Mouse (Mus musculus) stomach, embryonic 14.5 days (tissue): ENCODE results near the gene Car14. TPM values are rescaled to one million over a fixed set of nuclear protein-coding genes. Genes with fewer than 3 reads are reported as not detected.

Experiments used
- ATAC-seq: fragments of 200-750 bp; cut with Nextera tagmentation; 2 replicates; pipeline ENCODE4 v1.8.0; 2017; ENCODE audit warnings: low read depth, moderate TSS enrichment; ENCODE audit not compliant: insufficient number of reproducible peaks, insufficient read depth, low FRiP score
- H3K27ac ChIP-seq: fragments of 300-500 bp; sonication (generic); 2 replicates; pipeline ENCODE4 v1.5.1; 2014; ENCODE audit warnings: mild to moderate bottlenecking, low read length, moderate library complexity, mixed read lengths
- H3K27me3 ChIP-seq: fragments of 300-500 bp; sonication (generic); 2 replicates; pipeline ENCODE4 v1.6.1; 2014; ENCODE audit warnings: low read length, control low read depth, mixed read lengths; ENCODE audit not compliant: control insufficient read depth, insufficient read depth
- H3K36me3 ChIP-seq: fragments of 300-500 bp; sonication (generic); 2 replicates; pipeline ENCODE4 v1.6.1; 2014; ENCODE audit warnings: mild to moderate bottlenecking, control low read depth, low read length, moderate library complexity, mixed read lengths; ENCODE audit not compliant: control insufficient read depth, insufficient read depth
- H3K4me1 ChIP-seq: fragments of 300-500 bp; sonication (generic); 2 replicates; pipeline ENCODE4 v1.6.1; 2014; ENCODE audit warnings: low read length, control low read depth, mixed read lengths; ENCODE audit not compliant: control insufficient read depth, insufficient read depth
- H3K4me2 ChIP-seq: fragments of 300-500 bp; sonication (generic); replicated peaks from 2 replicates; pipeline ENCODE4 v1.6.1; 2014; ENCODE audit warnings: low read depth, low read length, control low read depth
- H3K4me3 ChIP-seq: fragments of 300-500 bp; sonication (generic); 2 replicates; pipeline ENCODE4 v1.5.1; 2014; ENCODE audit warnings: low read depth, low read length, control low read depth
- H3K9ac ChIP-seq: fragments of 300-500 bp; sonication (generic); replicated peaks from 2 replicates; pipeline ENCODE4 v1.6.1; 2014; ENCODE audit warnings: low read depth, mild to moderate bottlenecking, control low read depth, low read length, moderate library complexity, mixed read lengths
- H3K9me3 ChIP-seq: fragments of 300-500 bp; sonication (generic); 2 replicates; pipeline ENCODE4 v1.6.1; 2016; ENCODE audit warnings: low read depth, low read length, control low read depth; ENCODE audit not compliant: control insufficient read depth
- WGBS: fragments of 180-500 bp; shearing (Covaris S2); extraction: QIAGEN DNeasy Blood & Tissue Kit; methylation state at CpG from one replicate; pipeline ENCODE4 v1.1.7; 2014; 5-methylcytosine and 5-hydroxymethylcytosine counted together
- polyA plus RNA-seq: library from polyadenylated mRNA; unstranded; fragments of >200 nt; fragmentation: Nextera tagmentation; extraction: Ambion mirVana; gene quantifications from 2 replicates; pipeline ENCODE4 v1.2.1, GENCODE M21; 2014

The Car14 gene
- polyA plus RNA-seq, 1 experiment from 2014 or later, result 2.9 TPM

- Histone ChIP-seq H3K27ac (no peak overlapping the region), H3K36me3 (no peaks in the 10 kb centered on the region), H3K4me3 (no peak overlapping the region), H3K4me2 (no peak overlapping the region), H3K9me3 (no peaks in the 10 kb centered on the region), H3K27me3 (no peaks in the 10 kb centered on the region), H3K9ac (no peak overlapping the region), H3K4me1 (no peaks in the 10 kb centered on the region)
- ATAC-seq, result no peak
- WGBS, result 68% methylated on average over 7 of the region's 7 CpGs
Observed at GRCm38 (mm10) chr3:95916760-95917159, 12.3 kb upstream of the Car14 start.

GRCm38 (mm10) chr3:95914706-95915105 lies 10.2 kb upstream of the Car14 start:
- Histone ChIP-seq H3K27me3 (no peaks in the 10 kb centered on the region), H3K9ac (no peak overlapping the region), H3K4me3 (no peak overlapping the region), H3K9me3 (no peaks in the 10 kb centered on the region), H3K36me3 (no peaks in the 10 kb centered on the region), H3K4me2 (no peak overlapping the region), H3K4me1 (no peaks in the 10 kb centered on the region), H3K27ac (no peak overlapping the region)
- no peak for ATAC-seq
- WGBS, result 84% methylated on average over 4 of the region's 4 CpGs

DNA sequence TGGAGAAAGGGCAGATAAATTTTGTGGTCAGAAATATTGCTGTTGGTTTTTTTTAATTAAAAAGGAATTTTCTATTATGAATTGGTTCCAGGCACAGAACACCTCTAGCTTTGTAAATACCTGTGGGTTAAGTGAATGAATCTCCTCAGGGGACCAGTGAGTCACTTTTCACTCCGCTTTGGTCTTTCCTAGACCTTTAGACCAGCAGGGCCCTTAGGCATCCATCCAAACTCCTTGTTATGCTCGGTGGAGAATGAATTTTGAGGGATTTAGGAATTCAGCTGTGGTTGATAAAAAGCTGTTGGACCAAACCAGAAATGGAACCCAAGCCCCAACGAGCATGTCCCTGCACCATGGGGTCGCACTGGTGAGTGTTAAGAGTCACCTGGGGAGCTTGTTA lies 3.1 kb upstream of the Car14 start:
- Histone ChIP-seq H3K27me3 (no peaks in the 10 kb centered on the region), H3K36me3 (no peaks in the 10 kb centered on the region), H3K9me3 (no peaks in the 10 kb centered on the region), H3K4me2 (no peak overlapping the region), H3K4me1 (peaks cover 29% of the 10 kb centered on the region), H3K27ac (no peak overlapping the region), H3K9ac (no peak overlapping the region), H3K4me3 (no peak overlapping the region)
- 51% methylated on average over 4 of the region's 4 CpGs for WGBS
- ATAC-seq, result no peak

DNA sequence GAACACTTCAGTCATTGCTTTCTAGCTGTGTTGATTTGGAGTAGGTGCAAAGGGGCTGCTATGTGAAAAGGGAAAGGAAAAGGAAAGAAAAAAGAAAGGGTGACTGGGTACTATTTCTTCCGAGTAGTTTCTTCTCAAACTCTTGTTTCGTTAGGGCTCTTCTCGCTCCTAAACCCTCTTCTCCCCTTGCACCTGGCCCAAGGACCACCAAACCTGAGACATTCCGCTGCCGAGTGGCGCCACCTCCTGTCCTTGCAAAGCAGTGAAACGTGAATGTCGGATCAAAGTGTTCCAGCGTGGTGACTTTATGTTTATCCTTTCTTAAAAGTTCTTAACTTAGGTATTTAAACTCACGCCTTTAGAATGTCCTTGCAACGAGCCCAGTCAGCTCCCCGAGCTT lies 2.4 kb upstream of the Car14 start:
- Histone ChIP-seq H3K4me1 (peaks cover 29% of the 10 kb centered on the region), H3K36me3 (no peaks in the 10 kb centered on the region), H3K27ac (no peak overlapping the region), H3K27me3 (no peaks in the 10 kb centered on the region), H3K9ac (no peak overlapping the region), H3K9me3 (no peaks in the 10 kb centered on the region), H3K4me2 (peak overlapping the region; percentile 73), H3K4me3 (peak overlapping the region; percentile 9; the same call in 1 of the 2 replicates)
- WGBS, result under 1% methylated on average over 12 of the region's 12 CpGs
- no peak for ATAC-seq

GRCm38 (mm10) chr3:95905940-95906492 lies 1.5 kb upstream of the Car14 start:
- 1% methylated on average over 12 of the region's 12 CpGs for WGBS
- no peaks in the 10 kb centered on the region for H3K36me3 ChIP-seq
- no peaks in the 10 kb centered on the region for H3K27me3 ChIP-seq
- peak overlapping the region; percentile 29 for H3K4me3 ChIP-seq
- H3K9me3 ChIP-seq, result no peaks in the 10 kb centered on the region
- ATAC-seq, result 0 out of 2 replicates have a peak, but pooled peaks have one; percentile 51
- H3K4me2 ChIP-seq, result peak overlapping the region; percentile 73
- H3K4me1 ChIP-seq, result peaks cover 29% of the 10 kb centered on the region
- H3K9ac ChIP-seq, result no peak overlapping the region; the same call in 1 of the 2 replicates
- no peak overlapping the region for H3K27ac ChIP-seq

DNA sequence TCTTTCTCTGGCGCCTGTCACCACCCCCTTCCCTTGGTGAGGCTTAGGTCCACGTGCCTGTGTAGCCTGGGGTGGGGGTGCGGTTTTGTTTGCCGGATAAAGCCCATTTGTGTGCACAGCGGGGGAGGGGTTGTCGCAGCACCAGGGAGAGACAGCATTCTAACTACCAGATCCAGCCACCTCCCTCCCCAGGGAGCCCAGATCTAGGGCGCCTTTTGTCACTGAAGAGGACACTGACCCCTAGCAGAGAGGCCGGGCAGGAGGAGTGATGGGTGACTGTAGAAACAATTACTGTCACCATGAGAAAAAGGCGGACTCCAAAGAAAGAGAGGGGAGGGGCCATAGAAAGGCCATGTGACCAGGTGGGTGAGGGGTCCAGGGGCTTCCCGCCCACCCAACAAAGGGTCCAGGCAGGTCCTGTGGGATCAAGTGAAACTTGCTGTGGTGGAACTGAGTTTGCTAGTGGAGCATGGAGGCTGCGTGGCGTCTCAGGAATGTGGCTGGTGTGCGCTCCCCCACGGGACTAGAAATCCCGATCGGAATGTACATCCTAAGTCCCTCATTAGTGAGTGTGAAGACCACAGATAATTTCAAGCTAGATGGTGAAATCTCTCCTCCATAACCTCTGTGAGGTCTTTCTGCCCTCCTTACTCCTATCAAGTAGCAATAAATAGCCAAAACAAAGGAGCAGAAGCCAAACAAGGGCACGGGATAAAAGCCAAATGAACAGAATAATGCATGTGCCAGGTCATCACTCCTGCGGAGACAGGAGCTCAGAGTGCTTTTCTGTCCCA lies 852 bp upstream of the Car14 start:
- peak; percentile 59 for ATAC-seq
- H3K27me3 ChIP-seq, result no peaks in the 10 kb centered on the region
- H3K27ac ChIP-seq, result no peak overlapping the region
- no peaks in the 10 kb centered on the region for H3K9me3 ChIP-seq
- no peaks in the 10 kb centered on the region for H3K36me3 ChIP-seq
- 1% methylated on average over 18 of the region's 18 CpGs for WGBS
- 0 out of 2 replicates have a peak overlapping the region, but pooled peaks have one; percentile 3 for H3K9ac ChIP-seq
- H3K4me3 ChIP-seq, result peak overlapping the region; percentile 29
- peak overlapping the region; percentile 73 for H3K4me2 ChIP-seq
- H3K4me1 ChIP-seq, result peaks cover 29% of the 10 kb centered on the region

DNA sequence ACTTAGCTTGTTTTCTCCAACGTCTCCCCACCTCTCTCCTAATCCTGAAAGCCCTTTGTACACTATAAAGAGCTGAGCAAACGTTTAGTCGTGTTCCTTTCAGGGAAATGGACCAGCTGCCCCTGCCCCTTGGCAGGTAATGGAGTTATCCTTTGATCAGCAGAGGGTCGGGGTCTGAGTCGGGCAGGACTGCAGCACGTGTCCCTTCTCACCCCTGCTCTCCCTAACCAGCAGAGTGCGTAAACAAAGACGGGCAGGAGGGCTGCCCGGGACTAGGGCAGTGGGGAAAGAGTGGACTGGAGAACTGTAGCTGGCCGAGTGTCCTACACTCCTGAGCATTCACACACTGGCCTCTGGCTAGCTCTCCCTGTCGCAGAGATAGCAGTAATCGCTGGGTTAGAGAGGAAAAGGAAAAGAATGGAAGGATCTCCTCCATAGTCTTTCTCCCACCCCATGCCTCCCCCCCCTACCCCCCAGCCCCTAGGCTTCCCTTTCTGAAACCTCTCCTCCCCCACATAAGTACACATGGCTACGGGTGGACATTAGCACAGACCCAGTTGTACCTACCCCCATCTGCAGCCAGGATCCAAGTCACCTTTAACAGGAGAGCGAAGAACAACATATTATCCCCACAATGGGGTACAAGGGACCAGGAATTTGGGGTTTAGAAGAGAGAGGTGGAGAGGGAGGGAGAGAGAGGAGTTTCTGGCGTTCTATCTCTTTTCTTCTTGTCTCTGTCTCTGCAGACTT lies 563 bp downstream of the Car14 start:
- Histone ChIP-seq H3K4me2 (peak overlapping the region; percentile 73), H3K27ac (no peak overlapping the region), H3K9ac (no peak overlapping the region; the same call in 1 of the 2 replicates), H3K4me3 (peak overlapping the region; percentile 29), H3K9me3 (no peaks in the 10 kb centered on the region), H3K4me1 (peaks cover 29% of the 10 kb centered on the region), H3K36me3 (no peaks in the 10 kb centered on the region), H3K27me3 (no peaks in the 10 kb centered on the region)
- peak; percentile 44; the same call in 1 of the 2 replicates for ATAC-seq
- 3% methylated on average over 15 of the region's 15 CpGs for WGBS

DNA sequence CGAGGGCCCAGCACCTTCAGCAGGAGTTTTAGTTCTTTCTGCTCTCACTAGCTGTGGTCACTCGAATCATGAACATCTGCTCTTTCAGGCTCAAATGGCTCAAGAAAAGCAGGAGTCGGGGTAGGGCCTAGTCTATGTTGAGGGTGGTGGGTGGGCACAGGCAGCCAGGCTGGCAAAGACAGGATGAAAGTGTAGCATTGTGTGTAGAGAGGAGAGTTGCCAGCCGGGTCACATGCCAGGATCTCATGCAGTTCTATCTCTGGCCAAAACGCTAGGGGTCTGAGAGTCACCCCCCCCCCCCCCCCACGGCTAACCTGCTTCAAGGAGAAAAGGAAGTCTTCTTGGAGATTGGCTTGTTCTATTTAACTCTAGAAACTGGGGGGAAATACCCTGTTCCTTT lies 1.8 kb downstream of the Car14 start:
- 28% methylated on average over 6 of the region's 6 CpGs for WGBS
- H3K4me3 ChIP-seq, result no peak overlapping the region
- H3K9ac ChIP-seq, result no peak overlapping the region
- H3K9me3 ChIP-seq, result no peaks in the 10 kb centered on the region
- peaks cover 29% of the 10 kb centered on the region for H3K4me1 ChIP-seq
- no peak overlapping the region for H3K4me2 ChIP-seq
- ATAC-seq, result no peak
- no peak overlapping the region for H3K27ac ChIP-seq
- H3K27me3 ChIP-seq, result no peaks in the 10 kb centered on the region
- H3K36me3 ChIP-seq, result no peaks in the 10 kb centered on the region; the same call in 1 of the 2 replicates
